In the genomic region with DNA sequence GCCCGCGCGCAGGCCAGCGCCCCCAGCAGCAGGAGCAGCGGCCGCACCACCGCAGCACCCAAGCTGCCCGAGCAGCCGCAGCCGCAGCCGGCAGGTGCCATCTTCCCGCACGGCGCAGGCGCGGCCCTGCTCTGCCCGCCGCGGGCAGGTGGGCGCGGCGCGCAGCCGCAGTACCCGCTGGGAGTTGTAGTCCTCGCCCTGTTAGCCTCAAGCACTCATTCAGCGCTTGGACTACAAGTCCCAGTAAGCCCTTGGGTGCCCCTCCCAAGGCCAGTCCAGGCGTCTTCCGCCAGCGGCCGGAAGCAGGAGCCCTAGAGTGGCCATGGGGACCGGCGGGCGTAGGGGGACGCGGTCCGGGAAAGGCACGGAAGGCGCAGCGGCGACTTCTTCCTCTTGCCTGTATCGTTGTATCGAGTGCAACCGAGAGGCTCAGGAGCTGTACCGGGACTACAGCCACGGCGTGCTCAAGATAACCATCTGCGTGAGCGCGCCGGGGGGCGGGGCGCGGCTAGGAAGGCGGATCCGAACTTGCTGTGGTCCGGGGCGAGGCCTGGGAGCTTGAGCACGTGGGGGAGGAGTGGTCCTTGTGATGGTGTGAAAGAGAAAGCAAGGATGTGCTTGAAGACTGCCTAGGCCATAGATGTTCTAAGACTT, we compare ENCODE assay signal across 8 mouse cellular contexts. TPM values are rescaled to one million over a fixed set of nuclear protein-coding genes. Genes with fewer than 3 reads are reported as not detected.
DNase-seq lines count a peak whose midpoint lies in the region; ATAC-seq and TF ChIP-seq lines count a peak whose summit lies in the region.

A gene (minus strand): TSS at position 122 of the 654 bp plus-strand sequence.
A gene (plus strand): TSS at position 278 of the 654 bp plus-strand sequence.

- H3K36me3 ChIP-seq in heart, embryonic 12.5 days = peaks cover 13% of the 10 kb centered on the region
- 0 out of 2 replicates have a peak, but pooled peaks cover 9% of the 10 kb centered on the region for H3K36me3 ChIP-seq in kidney, postnatal 0 days (ENCODE audit: insufficient read depth, low read length)
- H3K36me3 ChIP-seq in liver, embryonic 11.5 days (ENCODE audit: control insufficient read depth, insufficient read depth, low read length) = 0 out of 2 replicates have a peak, but pooled peaks cover 2% of the 10 kb centered on the region
- peaks cover 3% of the 10 kb centered on the region; the same call in 1 of the 2 replicates for H3K36me3 ChIP-seq in stomach, embryonic 14.5 days (ENCODE audit: control insufficient read depth, insufficient read depth, low read length)

- peak; percentile 97 for ATAC-seq in erythroid progenitor cell, adult 5-6 weeks (replicated peaks; ENCODE audit: low FRiP score, poor library complexity, severe bottlenecking)
- ATAC-seq in heart, embryonic 12.5 days (ENCODE audit: insufficient number of reproducible peaks, low FRiP score) = peak; percentile 100
- peak; percentile 99 for ATAC-seq in kidney, postnatal 0 days (replicated peaks; ENCODE audit: low FRiP score, low read depth)
- ATAC-seq in liver, embryonic 11.5 days (replicated peaks; ENCODE audit: low FRiP score) = peak; percentile 99
- peak; percentile 100 for ATAC-seq in stomach, embryonic 14.5 days (ENCODE audit: insufficient number of reproducible peaks, insufficient read depth, low FRiP score, low read depth)

- peaks cover 23% of the 10 kb centered on the region for H3K4me1 ChIP-seq in heart, embryonic 12.5 days (replicated peaks)
- peaks cover 19% of the 10 kb centered on the region for H3K4me1 ChIP-seq in kidney, postnatal 0 days (replicated peaks; ENCODE audit: insufficient read depth, low read length)
- H3K4me1 ChIP-seq in liver, embryonic 11.5 days (replicated peaks; ENCODE audit: control insufficient read depth, insufficient read depth, low read length) = peaks cover 17% of the 10 kb centered on the region
- peaks cover 13% of the 10 kb centered on the region for H3K4me1 ChIP-seq in stomach, embryonic 14.5 days (ENCODE audit: control insufficient read depth, insufficient read depth, low read length)

- under 1% methylated on average over 58 of the region's 59 CpGs for WGBS in heart, embryonic 12.5 days
- WGBS in kidney, postnatal 0 days = under 1% methylated on average over 59 of the region's 59 CpGs
- under 1% methylated on average over 58 of the region's 59 CpGs for WGBS in liver, embryonic 11.5 days
- under 1% methylated on average over 59 of the region's 59 CpGs for WGBS in stomach, embryonic 14.5 days

- peak; percentile 33; the same call in 1 of the 2 replicates for TF ChIP-seq CTCF in kidney, postnatal 0 days (IDR thresholded peaks at IDR 0.05; ENCODE audit: low read depth)

- no peaks in the 10 kb centered on the region for H3K27me3 ChIP-seq in heart, embryonic 12.5 days (replicated peaks)
- H3K27me3 ChIP-seq in kidney, postnatal 0 days (ENCODE audit: insufficient read depth, low read length) = no peaks in the 10 kb centered on the region
- H3K27me3 ChIP-seq in liver, embryonic 11.5 days (replicated peaks; ENCODE audit: control insufficient read depth, insufficient read depth, low read length) = no peaks in the 10 kb centered on the region
- H3K27me3 ChIP-seq in stomach, embryonic 14.5 days (ENCODE audit: control insufficient read depth, insufficient read depth, low read length) = no peaks in the 10 kb centered on the region

- H3K27ac ChIP-seq in heart, embryonic 12.5 days (ENCODE audit: poor library complexity, severe bottlenecking) = 0 out of 2 replicates have a peak within 1 kb of the TSS, but pooled peaks have one; percentile 35
- H3K27ac ChIP-seq in kidney, postnatal 0 days = peak within 1 kb of the TSS; percentile 27; the same call in 1 of the 2 replicates
- H3K27ac ChIP-seq in liver, embryonic 11.5 days (ENCODE audit: low read depth, low read length) = 0 out of 2 replicates have a peak within 1 kb of the TSS, but pooled peaks have one; percentile 34
- peak within 1 kb of the TSS; percentile 35; the same call in 1 of the 2 replicates for H3K27ac ChIP-seq in stomach, embryonic 14.5 days (ENCODE audit: low read length)

- H3K9me3 ChIP-seq in heart, embryonic 12.5 days (replicated peaks) = no peaks in the 10 kb centered on the region
- no peaks in the 10 kb centered on the region for H3K9me3 ChIP-seq in kidney, postnatal 0 days (replicated peaks; ENCODE audit: low read length)
- H3K9me3 ChIP-seq in liver, embryonic 11.5 days (ENCODE audit: control insufficient read depth, low read length) = no peaks in the 10 kb centered on the region
- no peaks in the 10 kb centered on the region for H3K9me3 ChIP-seq in stomach, embryonic 14.5 days (ENCODE audit: control insufficient read depth, low read depth, low read length)

- peak within 1 kb of the TSS; percentile 92 for H3K4me3 ChIP-seq in heart, embryonic 12.5 days
- peak within 1 kb of the TSS; percentile 78 for H3K4me3 ChIP-seq in kidney, postnatal 0 days (replicated peaks; ENCODE audit: low read depth, low read length)
- peak within 1 kb of the TSS; percentile 99 for H3K4me3 ChIP-seq in liver, embryonic 11.5 days (ENCODE audit: low read depth, low read length)
- H3K4me3 ChIP-seq in stomach, embryonic 14.5 days (ENCODE audit: low read depth, low read length) = peak within 1 kb of the TSS; percentile 93

- H3K9ac ChIP-seq in heart, embryonic 12.5 days = peak within 1 kb of the TSS; percentile 92
- peak within 1 kb of the TSS; percentile 73 for H3K9ac ChIP-seq in kidney, postnatal 0 days (ENCODE audit: low read depth, low read length)
- peak within 1 kb of the TSS; percentile 85 for H3K9ac ChIP-seq in liver, embryonic 11.5 days (ENCODE audit: low read depth, low read length)
- peak within 1 kb of the TSS; percentile 61 for H3K9ac ChIP-seq in stomach, embryonic 14.5 days (replicated peaks; ENCODE audit: low read depth, low read length)

- DNase-seq in CD4-positive helper T cell, adult 2 months (ENCODE audit: low read depth, low spot score) = peak; percentile 99
- DNase-seq in brain, embryonic 18.5 days (ENCODE audit: low read depth, low spot score) = peak; percentile 94
- DNase-seq in kidney, postnatal 0 days (ENCODE audit: low spot score) = peak; percentile 98
- peak; percentile 94 for DNase-seq in liver, embryonic 11.5 days (ENCODE audit: low spot score)
- peak; percentile 98 for DNase-seq in naive thymus-derived CD4-positive, alpha-beta T cell, adult 2 months (ENCODE audit: low read depth)

- H3K4me2 ChIP-seq in heart, embryonic 12.5 days = peak within 1 kb of the TSS; percentile 94
- peak within 1 kb of the TSS; percentile 78 for H3K4me2 ChIP-seq in kidney, postnatal 0 days (ENCODE audit: low read length)
- peak within 1 kb of the TSS; percentile 95 for H3K4me2 ChIP-seq in liver, embryonic 11.5 days
- H3K4me2 ChIP-seq in stomach, embryonic 14.5 days (replicated peaks; ENCODE audit: low read depth, low read length) = peak within 1 kb of the TSS; percentile 93

RNA-seq across cellular contexts. Expression of the first gene that starts in this region (rescaled TPM):
- total RNA-seq in erythroid progenitor cell, adult 5-6 weeks (2015; ENCODE audit: low replicate concordance) = 26.3 and 34.8 TPM in 2 replicates
- 25.9 and 26.0 TPM in 2 replicates for total RNA-seq in erythroid progenitor cell, adult 5-6 weeks (2017; ENCODE audit: low replicate concordance)
- 42.8 and 43.3 TPM in 2 replicates for polyA plus RNA-seq in heart, embryonic 12.5 days (2016; fragmentation: Nextera tagmentation; extraction: Ambion mirVana)
- 29.0 and 29.9 TPM in 2 replicates for polyA plus RNA-seq in kidney, postnatal 0 days (2015; fragmentation: Nextera tagmentation; extraction: Ambion mirVana)
- polyA plus RNA-seq in liver, embryonic 11.5 days (2014; fragmentation: Nextera tagmentation; extraction: Ambion mirVana) = 49.8 and 51.9 TPM in 2 replicates
- 45.5 and 46.9 TPM in 2 replicates for polyA plus RNA-seq in stomach, embryonic 14.5 days (2014; fragmentation: Nextera tagmentation; extraction: Ambion mirVana)

RNA-seq across cellular contexts. Expression of the second gene that starts in this region (rescaled TPM):
- total RNA-seq in erythroid progenitor cell, adult 5-6 weeks (2015; ENCODE audit: low replicate concordance) = 1.7 TPM in 1 of 2 replicates, not detected in the other
- total RNA-seq in erythroid progenitor cell, adult 5-6 weeks (2017; ENCODE audit: low replicate concordance) = 2.3 TPM in 1 of 2 replicates, not detected in the other
- 20.2 and 21.3 TPM in 2 replicates for polyA plus RNA-seq in heart, embryonic 12.5 days (2016; fragmentation: Nextera tagmentation; extraction: Ambion mirVana)
- polyA plus RNA-seq in kidney, postnatal 0 days (2015; fragmentation: Nextera tagmentation; extraction: Ambion mirVana) = 18.5 and 19.9 TPM in 2 replicates
- 17.9 and 23.3 TPM in 2 replicates for polyA plus RNA-seq in liver, embryonic 11.5 days (2014; fragmentation: Nextera tagmentation; extraction: Ambion mirVana)
- 25.0 and 27.9 TPM in 2 replicates for polyA plus RNA-seq in stomach, embryonic 14.5 days (2014; fragmentation: Nextera tagmentation; extraction: Ambion mirVana)

Comparison
In these comparisons a context has a peak if more than half of its experiments do, and no peak if none do; other contexts are left out.
1. Peak in every context shown above with its lines: DNase-seq, ATAC-seq, H3K4me3 ChIP-seq and H3K27ac ChIP-seq.